Mouse (Mus musculus) cerebellum, adult 11 months (tissue): ENCODE results near the gene Fras1.

Experiments
- DNase-seq: peaks from one replicate; pipeline ENCODE4 v3.0.0; 2022

Fras1 gene

GRCm38 (mm10) chr5:96373567-96373985 is at the start of gene Fras1:
Gene Fras1, plus strand, starts transcription at chr5:96373955.
- no peak for DNase-seq

DNA sequence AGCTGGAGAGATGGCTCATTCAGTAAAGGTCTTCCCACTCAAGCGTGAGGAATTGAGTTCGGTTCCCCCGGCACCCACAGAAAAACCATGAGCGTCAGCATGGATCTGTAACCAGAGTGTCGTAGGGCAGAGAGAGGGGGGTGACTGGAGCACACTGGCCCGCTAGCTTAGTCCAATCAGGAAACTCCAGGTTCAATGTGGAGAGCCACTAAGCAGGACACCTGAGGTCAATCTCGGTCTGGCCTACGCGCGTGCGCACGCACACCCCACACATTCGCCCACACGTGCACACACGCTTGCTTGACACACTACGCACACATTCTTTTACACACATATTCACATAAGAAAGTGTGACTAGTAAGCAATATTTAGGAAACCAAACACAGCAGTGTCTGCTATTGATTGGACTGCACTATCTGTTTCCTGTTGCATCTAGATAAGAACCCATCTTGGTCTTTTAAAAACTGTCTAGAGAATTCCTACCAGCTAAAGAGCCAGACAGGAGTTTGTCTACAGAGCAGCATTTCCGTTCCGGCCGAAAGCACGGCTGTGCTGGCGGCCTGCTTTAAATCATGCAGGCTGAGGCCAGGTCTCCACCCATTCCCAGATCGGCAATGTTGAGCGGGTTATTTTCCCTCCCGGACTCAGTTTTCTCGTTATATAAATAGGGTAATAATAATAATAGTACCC is 42.6 kb upstream of the Fras1 start:
- DNase-seq: no peak

- DNase-seq: no peak
Measured at GRCm38 (mm10) chr5:96331738-96332070, 42.1 kb upstream of the Fras1 start.

DNA sequence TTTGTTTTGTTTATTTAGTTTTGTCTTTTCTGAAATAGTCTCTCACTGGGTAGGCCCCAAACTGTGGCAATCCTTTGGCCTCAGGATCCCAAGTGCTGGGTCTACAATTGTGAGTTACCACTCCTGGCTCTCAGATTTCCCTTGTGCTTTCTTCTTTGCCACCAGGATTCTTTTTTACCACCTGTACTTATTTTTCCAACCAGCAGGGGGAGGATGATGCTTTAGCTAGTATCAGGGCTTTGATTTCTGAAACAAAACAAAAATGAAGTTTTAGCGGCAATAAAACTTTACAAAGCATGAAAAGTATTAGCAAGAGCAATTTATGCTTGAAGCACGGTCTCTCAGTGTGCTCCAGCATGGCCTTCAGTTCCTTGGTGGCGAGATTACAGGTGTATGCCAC is 39.8 kb upstream of the Fras1 start:
- no peak for DNase-seq

- DNase-seq: no peak
Measured at GRCm38 (mm10) chr5:96340564-96340963, 33.2 kb upstream of the Fras1 start.

DNA sequence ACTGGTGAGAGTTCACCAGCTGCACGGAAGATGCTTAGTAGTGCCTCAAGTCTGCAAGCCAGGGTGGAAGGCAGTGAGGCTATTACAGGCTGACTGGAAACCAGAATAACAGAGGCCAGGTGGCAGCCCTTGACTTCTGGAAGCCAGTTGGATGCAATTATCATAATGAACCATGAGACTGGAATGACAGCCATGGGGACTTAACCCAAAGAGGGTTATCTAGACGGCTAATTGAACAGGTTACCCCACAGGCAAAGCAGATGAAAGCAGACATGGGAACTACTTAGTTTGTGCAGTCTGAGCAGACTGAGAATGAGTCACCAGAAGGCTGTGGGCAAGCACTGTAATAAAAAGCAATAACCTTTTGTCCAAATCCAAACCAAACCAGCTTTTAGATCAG is 28.8 kb upstream of the Fras1 start:
- DNase-seq: no peak

DNA sequence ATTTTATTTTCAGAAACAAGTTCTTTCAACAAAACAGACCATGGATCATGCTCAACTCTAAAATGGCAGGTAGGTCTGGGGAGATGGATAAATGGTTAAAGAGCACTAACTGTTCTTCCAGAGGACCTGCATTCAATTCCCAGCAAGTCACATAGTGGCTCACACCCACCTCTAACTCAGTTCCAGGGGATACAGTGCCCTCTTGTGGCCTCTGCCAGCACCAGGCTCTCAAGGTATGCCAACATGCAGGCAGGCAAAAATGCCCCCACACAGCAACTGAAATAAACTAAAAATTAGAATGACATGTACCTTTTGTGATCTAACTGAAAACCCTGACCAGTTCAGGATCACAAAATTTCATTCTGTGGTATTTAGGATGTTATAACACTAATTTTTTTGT is 21.8 kb upstream of the Fras1 start:
- no peak for DNase-seq

DNA sequence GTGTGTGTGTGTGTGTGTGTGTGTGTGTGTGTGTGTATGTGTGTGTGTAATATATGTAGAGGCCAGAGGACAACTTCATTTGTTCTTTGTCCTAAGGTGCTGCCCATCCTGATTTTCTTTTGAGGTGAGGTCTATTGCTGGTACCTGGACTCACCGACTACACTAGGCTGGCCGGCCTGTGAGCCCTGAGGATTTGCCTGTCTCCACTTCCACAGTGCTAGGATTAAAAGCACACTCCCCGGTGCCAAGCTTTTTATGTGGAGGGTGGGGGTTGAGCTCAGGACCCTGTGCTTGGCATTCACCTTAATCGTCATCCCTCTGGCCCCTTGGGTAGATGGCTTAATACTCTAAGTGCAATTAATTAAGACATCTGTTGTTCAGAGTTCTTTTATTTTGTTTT is 9.8 kb upstream of the Fras1 start:
- DNase-seq: no peak

DNA sequence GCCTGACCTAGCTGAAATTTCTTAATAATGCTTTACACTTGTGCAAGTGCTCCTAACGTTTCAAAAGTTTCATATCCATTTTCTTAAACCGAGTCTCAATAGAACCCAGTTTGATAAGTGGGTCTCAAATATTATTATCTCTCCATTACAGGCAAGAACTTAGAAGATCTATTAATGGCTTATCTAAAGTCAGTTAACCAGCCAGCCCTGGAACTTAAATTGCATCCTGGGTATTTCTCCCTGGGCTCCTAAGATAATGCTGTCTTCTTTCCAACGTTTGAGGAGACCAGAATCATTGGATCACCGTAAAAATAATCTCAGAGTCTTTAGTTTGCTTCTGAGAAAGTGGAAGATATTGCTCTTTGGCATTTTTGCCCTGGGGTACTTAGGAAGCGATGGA is 8.2 kb upstream of the Fras1 start:
- DNase-seq: no peak

DNA sequence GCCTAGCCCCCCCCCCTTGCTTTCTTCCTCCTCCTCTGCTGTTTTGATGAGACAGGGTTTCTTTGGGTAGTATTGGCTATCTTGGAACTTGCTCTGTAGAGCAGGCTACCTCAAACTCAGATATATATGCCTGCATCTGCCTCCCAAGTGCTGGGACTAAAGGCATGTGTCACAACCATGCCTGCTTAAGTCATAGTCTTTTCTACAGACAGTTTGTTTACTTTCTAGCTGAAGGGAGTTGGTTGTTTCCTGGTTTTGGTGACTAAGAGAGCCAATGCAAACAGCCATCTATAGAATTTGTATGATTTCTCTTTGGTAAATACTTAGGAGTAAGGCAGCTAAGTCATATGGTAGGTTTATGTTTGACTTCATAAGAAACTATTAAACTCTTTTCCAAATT is 6.5 kb upstream of the Fras1 start:
- no peak for DNase-seq

DNA sequence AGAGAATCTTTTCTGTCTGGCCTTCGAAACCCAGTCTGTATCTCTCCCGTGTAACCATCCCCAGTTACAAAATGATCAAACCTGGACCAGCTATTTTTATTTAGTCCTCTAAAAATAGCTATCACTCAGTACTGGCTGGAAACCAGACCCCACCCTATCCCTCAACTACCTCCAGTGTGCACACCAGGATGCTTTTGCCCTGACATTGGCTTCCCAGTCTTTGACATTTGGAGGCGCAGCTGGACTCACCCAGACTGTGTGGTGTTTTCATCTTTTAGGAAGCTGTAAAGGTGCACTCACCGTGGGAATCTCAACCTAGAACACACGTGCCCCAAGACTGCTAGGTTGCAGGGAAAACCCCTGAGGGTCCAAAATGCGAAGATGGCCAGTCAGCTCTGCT is 649 bp upstream of the Fras1 start:
- DNase-seq: no peak

DNA sequence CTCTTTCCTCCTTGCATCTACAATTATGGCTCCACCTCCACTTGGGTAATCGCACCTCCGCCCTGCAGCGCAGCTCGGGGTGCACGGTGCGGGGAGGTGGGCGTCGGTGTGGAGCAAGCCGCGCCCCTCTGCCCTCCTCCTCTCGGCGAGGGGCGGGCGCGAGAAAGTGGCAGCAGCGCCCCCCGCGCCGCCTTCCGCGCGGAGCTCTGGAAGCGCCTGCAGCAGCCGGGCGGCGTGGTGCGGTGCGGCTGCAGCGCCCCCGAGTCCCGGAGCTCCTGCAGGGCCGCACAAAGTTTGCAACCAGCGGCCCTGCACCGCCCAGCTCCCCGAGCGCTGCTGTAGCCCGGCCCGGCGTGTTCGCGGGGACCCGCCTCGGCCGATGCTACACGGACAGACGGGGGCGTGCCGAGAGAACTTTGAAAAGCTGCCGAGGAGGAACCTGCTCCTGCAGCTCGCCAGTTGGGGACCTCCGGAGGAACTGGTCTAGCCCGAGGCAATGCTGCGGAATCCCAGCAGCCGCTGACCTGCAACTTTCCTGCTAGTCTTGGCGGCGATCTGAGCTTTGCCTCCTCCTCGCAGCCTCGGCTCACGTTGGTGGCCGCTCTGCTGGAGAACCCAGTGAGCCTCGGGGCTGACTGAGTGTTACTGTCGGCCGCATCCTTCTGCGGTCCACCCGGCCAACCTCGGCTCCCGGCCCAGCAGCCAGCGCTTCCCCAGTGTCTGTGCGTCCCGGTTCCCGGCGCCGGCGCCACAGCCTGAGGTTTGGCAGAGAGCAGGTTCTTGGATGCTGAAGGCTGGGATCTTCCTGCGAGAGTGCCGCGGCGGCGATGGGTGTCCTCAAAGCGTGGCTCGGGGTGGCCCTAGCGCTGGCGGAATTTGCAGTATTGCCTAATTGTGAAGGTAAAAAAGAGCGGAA is 489 bp downstream of the Fras1 start:
- peak; percentile 7 for DNase-seq

- no peak for DNase-seq
Measured at GRCm38 (mm10) chr5:96375391-96375831, 1.7 kb downstream of the Fras1 start.

DNA sequence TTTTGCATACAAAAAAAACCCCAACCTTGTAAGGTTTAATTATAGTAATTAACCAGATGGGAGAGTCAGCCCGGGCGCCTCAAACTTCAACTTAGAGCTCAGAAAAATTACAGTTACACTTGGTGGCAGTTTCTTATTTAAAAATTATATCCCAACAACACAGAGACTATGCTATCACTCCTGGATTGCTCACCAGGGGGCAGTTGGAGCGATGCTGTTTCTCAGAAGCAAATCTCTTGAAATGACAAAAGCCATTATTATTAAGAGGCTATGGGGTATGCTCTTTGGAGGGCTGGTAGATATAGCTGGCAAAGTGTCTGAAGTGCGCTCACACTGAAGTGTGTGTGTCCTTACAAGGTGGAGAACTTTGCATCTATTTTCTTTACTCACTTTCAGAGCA is 2.5 kb downstream of the Fras1 start:
- no peak for DNase-seq

DNA sequence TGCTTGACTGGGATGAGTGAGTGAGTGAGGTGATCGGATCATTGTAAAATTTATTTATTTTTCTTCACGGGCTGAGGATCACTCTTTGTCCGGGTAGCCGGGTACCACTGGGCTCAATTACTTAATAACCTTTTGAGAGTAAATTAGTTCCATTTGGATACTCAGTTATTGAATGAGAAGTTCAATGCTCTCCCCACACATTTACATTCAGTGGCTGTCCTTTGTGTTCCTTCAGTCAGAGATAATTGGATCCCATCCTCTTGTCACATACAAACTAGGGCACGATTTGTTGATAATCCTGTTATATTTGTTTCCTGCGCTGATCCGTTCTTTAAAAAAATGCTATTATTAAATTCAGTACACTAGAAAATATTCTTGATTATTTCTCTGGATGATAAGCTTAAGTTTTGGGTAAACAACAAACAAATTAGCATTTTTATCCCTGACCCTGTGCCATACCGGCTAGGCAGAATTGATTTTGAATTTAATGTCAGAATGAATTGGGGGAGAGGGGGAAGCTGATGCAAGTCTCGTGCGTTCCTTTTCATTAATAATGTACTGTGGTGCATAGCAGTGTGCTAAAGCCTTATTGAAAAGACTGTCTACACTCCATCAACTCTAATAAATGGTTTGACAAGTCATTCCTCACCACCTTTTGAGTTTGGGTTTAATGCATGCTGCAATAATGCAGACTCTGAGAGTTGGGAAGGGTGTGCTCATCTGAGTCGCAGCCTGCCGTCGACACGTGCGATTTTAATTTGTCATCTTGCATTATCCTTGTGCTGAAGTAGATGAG is 12.6 kb downstream of the Fras1 start:
- no peak for DNase-seq

DNA sequence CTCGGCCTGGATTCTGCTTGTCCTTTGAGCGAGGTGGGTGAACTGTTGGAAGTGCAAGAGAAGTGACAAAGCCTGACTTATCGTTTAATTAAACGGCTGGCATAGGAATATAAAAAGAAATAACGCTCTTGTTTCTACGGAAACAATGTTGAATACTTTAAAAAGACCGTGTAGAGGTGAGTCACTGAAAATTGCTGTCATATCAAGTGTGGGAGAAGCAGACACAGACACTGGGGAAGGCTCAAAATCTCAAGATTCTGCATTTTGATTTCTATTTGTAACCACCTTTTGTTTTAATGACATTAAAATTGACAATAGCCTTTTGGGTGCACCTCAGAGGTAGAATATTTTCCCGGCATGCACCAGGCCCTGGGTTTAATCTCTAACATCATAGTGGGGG is 14.6 kb downstream of the Fras1 start:
- DNase-seq: no peak

DNA sequence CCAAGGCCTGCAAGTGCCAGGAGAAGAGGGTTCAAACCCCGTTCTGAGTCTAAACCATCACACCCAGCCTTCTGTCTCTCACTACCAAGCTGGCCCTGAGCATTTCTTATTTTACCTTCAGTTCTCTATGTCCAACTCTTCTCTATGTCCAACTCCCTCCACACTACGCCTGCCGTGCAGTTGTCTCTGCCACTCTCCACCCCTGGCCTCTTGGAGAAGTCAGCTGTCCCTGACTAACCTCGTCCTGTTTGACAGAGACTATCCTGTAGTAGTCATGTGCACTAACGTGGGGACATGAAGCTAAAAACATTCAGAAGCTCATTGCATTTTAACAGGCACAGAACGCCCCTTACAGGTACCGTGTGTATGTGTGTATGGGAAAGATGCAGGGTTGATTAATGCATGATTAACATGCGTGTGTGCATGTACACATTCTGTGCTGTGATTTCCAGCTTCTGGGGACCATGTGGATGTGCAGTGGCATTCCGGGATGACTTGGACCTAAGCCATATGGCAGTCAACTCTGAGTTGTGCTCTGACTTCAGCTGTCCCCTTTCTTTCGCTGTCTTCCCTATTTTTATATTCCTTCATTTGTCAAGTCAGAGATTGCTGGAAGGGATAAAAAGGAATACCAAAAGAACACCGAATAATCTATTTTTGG is 16.3 kb downstream of the Fras1 start:
- no peak for DNase-seq

GRCm38 (mm10) chr5:96391086-96391485 is 17.3 kb downstream of the Fras1 start:
- no peak for DNase-seq

DNA sequence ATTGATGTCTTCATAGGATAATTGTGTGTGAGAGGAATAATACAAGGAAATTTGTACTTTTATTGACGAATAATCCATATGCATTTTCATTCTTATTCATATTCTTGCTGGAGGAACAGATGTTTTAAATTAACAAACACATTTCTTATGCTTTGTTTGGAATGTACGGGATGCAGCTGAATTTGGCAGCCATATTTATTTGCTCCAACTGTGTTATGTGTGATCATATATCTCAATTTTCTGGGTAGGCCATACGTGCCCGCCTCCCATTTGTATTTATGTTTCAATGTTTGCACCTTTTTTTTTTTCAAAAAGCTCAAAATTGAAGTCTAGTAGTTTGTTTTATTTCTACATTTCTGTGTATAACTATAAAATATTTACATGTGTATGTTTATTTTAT is 21.2 kb downstream of the Fras1 start:
- DNase-seq: no peak

GRCm38 (mm10) chr5:96395786-96396650 is 22.3 kb downstream of the Fras1 start:
- no peak for DNase-seq

DNA sequence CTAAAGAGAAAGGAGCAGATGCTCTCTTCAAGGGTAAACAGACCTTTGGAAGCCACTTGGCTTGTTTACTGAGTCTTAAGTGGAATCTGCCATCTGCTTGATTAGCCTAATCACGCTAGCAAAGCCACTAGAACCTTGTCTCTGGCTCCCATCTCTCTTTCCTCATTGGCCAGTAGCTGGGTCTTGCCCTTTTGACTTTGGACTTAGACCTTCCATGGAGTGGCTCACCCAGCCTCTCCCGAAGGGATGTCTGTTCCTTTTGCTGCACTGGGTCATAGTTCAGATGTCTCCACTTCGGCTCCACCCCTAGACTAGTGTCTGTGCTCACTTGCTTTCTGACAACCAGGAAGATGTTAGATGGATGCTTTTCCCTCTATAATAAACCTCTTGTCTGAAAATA is 28.8 kb downstream of the Fras1 start:
- no peak for DNase-seq
